Mouse (Mus musculus) cerebellum, adult 2 months (tissue): ENCODE results near the gene Fam184a.

Source experiments
- CTCF ChIP-seq: fragments of 200-500 bp; IDR thresholded peaks from 2 replicates; pipeline ENCODE4 v1.5.1; 2011; ENCODE audit warnings: low read depth, mild to moderate bottlenecking, control low read depth, low read length, moderate library complexity, borderline replicate concordance; ENCODE audit not compliant: insufficient read depth
- POLR2A ChIP-seq: fragments of 200-500 bp; IDR thresholded peaks from 2 replicates; pipeline ENCODE4 v1.6.1; 2011; ENCODE audit warnings: low read length, control low read depth, borderline replicate concordance; ENCODE audit not compliant: insufficient read depth

GRCm38 (mm10) chr10:53750955-53751652 lies at the start of gene Fam184a:
- TF ChIP-seq CTCF (no peak), POLR2A (peak; percentile 74)
